Comparison of ENCODE assay signal across 18 mouse cellular contexts in genomic region chr12:86665656-86666055, GRCm38 (mm10). TPM values are rescaled to one million over a fixed set of nuclear protein-coding genes. Genes with fewer than 3 reads are reported as not detected.
DNase-seq lines count a peak whose midpoint lies in the region; ATAC-seq and TF ChIP-seq lines count a peak whose summit lies in the region.
"Had no signal": no experiment of that assay in that cellular context is flagged by ENCODE, and none has a peak within 500 bp of the region (broad histone marks: within the 10 kb centered on the region; RNA-seq: fewer than 3 reads in every experiment).

No protein-coding gene starts in this region.

- no peak for ATAC-seq in heart, postnatal 0 days (ENCODE audit: insufficient read depth, low read depth)
- ATAC-seq in lung, postnatal 0 days = no peak
- ATAC-seq in megakaryocyte progenitor cell, adult 5-6 weeks (replicated peaks; ENCODE audit: poor library complexity) = peak; percentile 34; the same call in 1 of the 2 replicates
- no peak for ATAC-seq in hindbrain, embryonic 12.5 days (ENCODE audit: low FRiP score)
- ATAC-seq: CD4-positive, CD25-positive, alpha-beta regulatory T cell, adult 4 months; forebrain, embryonic 15.5 days; midbrain, embryonic 13.5 days had no signal

- H3K27ac ChIP-seq in heart, postnatal 0 days (ENCODE audit: low read depth) = no peak overlapping the region
- no peak overlapping the region for H3K27ac ChIP-seq in lung, postnatal 0 days (ENCODE audit: low read length)
- no peak overlapping the region for H3K27ac ChIP-seq in hindbrain, embryonic 12.5 days
- H3K27ac ChIP-seq: forebrain, embryonic 15.5 days; midbrain, embryonic 13.5 days had no signal

- TF ChIP-seq EP300 in heart, postnatal 0 days (IDR thresholded peaks at IDR 0.05; ENCODE audit: low read depth) = no peak
- no peak for TF ChIP-seq EP300 in lung, postnatal 0 days (IDR thresholded peaks at IDR 0.05)

- no peak overlapping the region for H3K4me3 ChIP-seq in heart, postnatal 0 days (ENCODE audit: low read depth, low read length)
- no peak overlapping the region for H3K4me3 ChIP-seq in lung, postnatal 0 days (ENCODE audit: low read depth, low read length)
- no peak overlapping the region for H3K4me3 ChIP-seq in hindbrain, embryonic 12.5 days
- H3K4me3 ChIP-seq: forebrain, embryonic 15.5 days; heart, embryonic 12.5 days; midbrain, embryonic 13.5 days had no signal

- H3K9ac ChIP-seq in heart, postnatal 0 days (replicated peaks; ENCODE audit: low read depth, low read length) = no peak overlapping the region
- no peak overlapping the region for H3K9ac ChIP-seq in lung, postnatal 0 days (replicated peaks; ENCODE audit: low read depth)
- no peak overlapping the region for H3K9ac ChIP-seq in hindbrain, embryonic 12.5 days
- H3K9ac ChIP-seq: forebrain, embryonic 15.5 days; heart, embryonic 12.5 days; midbrain, embryonic 13.5 days had no signal

- peak; percentile 50 for TF ChIP-seq CTCF in heart, postnatal 0 days (IDR thresholded peaks at IDR 0.05; ENCODE audit: low read depth)
- TF ChIP-seq CTCF in lung, postnatal 0 days (IDR thresholded peaks at IDR 0.05) = peak; percentile 55

- DNase-seq in heart, postnatal 0 days (ENCODE audit: low spot score) = no peak
- no peak for DNase-seq in heart, postnatal 4 days
- DNase-seq in lung, postnatal 0 days (ENCODE audit: low spot score) = no peak
- DNase-seq in lung, postnatal 25 days (ENCODE audit: low spot score) = no peak
- peak; percentile 30 for DNase-seq in Muller cell, postnatal 12 days (ENCODE audit: inconsistent ontology term)
- no peak for DNase-seq in thymus, adult 18-20 months
- DNase-seq: gastrocnemius, postnatal 14 days; kidney, adult 11 months; kidney, postnatal 14 days; lung, postnatal 14 days; right cerebral cortex, postnatal 4 days had no signal

- no peaks in the 10 kb centered on the region for H3K4me1 ChIP-seq in heart, postnatal 0 days (ENCODE audit: control insufficient read depth, insufficient read depth)
- H3K4me1 ChIP-seq in lung, postnatal 0 days (ENCODE audit: insufficient read depth, low read depth, low read length) = no peaks in the 10 kb centered on the region
- no peaks in the 10 kb centered on the region for H3K4me1 ChIP-seq in hindbrain, embryonic 12.5 days
- H3K4me1 ChIP-seq: forebrain, embryonic 15.5 days; heart, embryonic 12.5 days; midbrain, embryonic 13.5 days had no signal

- WGBS in heart, postnatal 0 days = 53% methylated on average over 3 of the region's 3 CpGs
- 40% methylated on average over 3 of the region's 3 CpGs for WGBS in lung, postnatal 0 days
- 70% methylated on average over 3 of the region's 3 CpGs for WGBS in hindbrain, embryonic 12.5 days

- no peak overlapping the region for H3K4me2 ChIP-seq in heart, postnatal 0 days (ENCODE audit: low read depth, low read length)
- no peak overlapping the region for H3K4me2 ChIP-seq in lung, postnatal 0 days (replicated peaks; ENCODE audit: low read depth, low read length)
- no peak overlapping the region for H3K4me2 ChIP-seq in hindbrain, embryonic 12.5 days (replicated peaks)
- H3K4me2 ChIP-seq: forebrain, embryonic 15.5 days; heart, embryonic 12.5 days; liver, embryonic 11.5 days; midbrain, embryonic 13.5 days had no signal

- H3K27me3 ChIP-seq in heart, postnatal 0 days (ENCODE audit: control insufficient read depth, insufficient read depth, low read length) = no peaks in the 10 kb centered on the region
- no peaks in the 10 kb centered on the region for H3K27me3 ChIP-seq in lung, postnatal 0 days (replicated peaks; ENCODE audit: insufficient read depth, low read length)
- no peaks in the 10 kb centered on the region for H3K27me3 ChIP-seq in hindbrain, embryonic 12.5 days
- H3K27me3 ChIP-seq: forebrain, embryonic 15.5 days; heart, embryonic 12.5 days; midbrain, embryonic 13.5 days had no signal

- H3K9me3 ChIP-seq in heart, postnatal 0 days (replicated peaks; ENCODE audit: control insufficient read depth, low read length) = no peaks in the 10 kb centered on the region
- no peaks in the 10 kb centered on the region for H3K9me3 ChIP-seq in lung, postnatal 0 days (ENCODE audit: low read length)
- no peaks in the 10 kb centered on the region for H3K9me3 ChIP-seq in hindbrain, embryonic 12.5 days (replicated peaks)
- H3K9me3 ChIP-seq: forebrain, embryonic 15.5 days; heart, embryonic 12.5 days; midbrain, embryonic 13.5 days had no signal

- H3K36me3 ChIP-seq in heart, postnatal 0 days (replicated peaks; ENCODE audit: control insufficient read depth, insufficient read depth, low read length) = no peaks in the 10 kb centered on the region
- H3K36me3 ChIP-seq in lung, postnatal 0 days (ENCODE audit: insufficient read depth, low read length) = no peaks in the 10 kb centered on the region
- H3K36me3 ChIP-seq in hindbrain, embryonic 12.5 days = no peaks in the 10 kb centered on the region
- H3K36me3 ChIP-seq: forebrain, embryonic 15.5 days; heart, embryonic 12.5 days; midbrain, embryonic 13.5 days had no signal

RNA-seq across cellular contexts. Expression of gene Vash1, which starts 12.8 kb away (rescaled TPM):
- 35.0 and 38.1 TPM in 2 replicates for total RNA-seq in heart, postnatal 0 days (2014; rRNA removed; ENCODE audit: low replicate concordance)
- polyA plus RNA-seq in heart, postnatal 0 days (2015; fragmentation: Nextera tagmentation; extraction: Ambion mirVana) = 8.2 and 8.9 TPM in 2 replicates
- total RNA-seq in heart, postnatal 4 days (2021) = 10 to 100 TPM; 53.5 to 56.7 TPM
- polyA plus RNA-seq in lung, postnatal 0 days (2015; fragmentation: Nextera tagmentation; extraction: Ambion mirVana) = 9.0 and 10.9 TPM in 2 replicates
- total RNA-seq in megakaryocyte progenitor cell, adult 5-6 weeks (2015) = 0.07 and 0.10 TPM in 2 replicates
- total RNA-seq in megakaryocyte progenitor cell, adult 5-6 weeks (2017) = 0.54 and 0.91 TPM in 2 replicates
- polyA plus RNA-seq in hindbrain, embryonic 12.5 days (2016; fragmentation: Nextera tagmentation; extraction: Ambion mirVana) = 34.4 and 35.3 TPM in 2 replicates
- polyA plus RNA-seq: CD4-positive, CD25-positive, alpha-beta regulatory T cell, adult 4 months had no signal

Comparison
In these comparisons a context has a peak if more than half of its experiments do, and no peak if none do; other contexts are left out.
1. RNA of gene Vash1, which starts 12.8 kb away (total RNA-seq): 53.5 to 56.7 TPM in heart, postnatal 4 days and 35.0 to 38.1 TPM in heart, postnatal 0 days; 0.07 to 0.91 TPM in megakaryocyte progenitor cell, adult 5-6 weeks; every median in the first group is over 10 times any median in the second.